Comparison of ENCODE assay signal across 20 mouse cellular contexts in the genomic region with DNA sequence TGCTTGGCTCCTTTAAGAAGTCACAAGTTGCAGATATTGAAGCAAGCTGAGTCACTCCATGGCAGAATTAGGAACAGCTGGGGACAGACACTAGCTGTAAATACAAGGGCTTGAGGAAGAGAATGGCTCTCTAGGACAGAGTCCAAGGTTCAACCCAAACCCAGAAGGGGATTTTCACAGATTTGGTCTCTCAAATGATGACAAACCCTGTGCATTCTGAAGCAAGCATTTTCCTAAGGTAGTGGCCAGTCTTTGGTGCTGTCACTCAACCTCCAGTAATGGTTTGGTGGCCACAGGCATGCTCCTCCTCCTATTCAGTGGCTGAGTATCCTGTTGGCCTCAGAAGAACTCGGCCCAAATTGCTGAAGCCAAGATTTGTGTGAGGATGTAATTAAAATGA. TPM values are rescaled to one million over a fixed set of nuclear protein-coding genes. Genes with fewer than 3 reads are reported as not detected.
DNase-seq lines count a peak whose midpoint lies in the region; ATAC-seq lines count a peak whose summit lies in the region.
"Had no signal": no experiment of that assay in that cellular context is flagged by ENCODE, and none has a peak within 500 bp of the region (broad histone marks: within the 10 kb centered on the region; RNA-seq: fewer than 3 reads in every experiment).

No protein-coding gene starts in this region.

- no peaks in the 10 kb centered on the region for H3K36me3 ChIP-seq in kidney, embryonic 16.5 days (ENCODE audit: insufficient read depth, low read length)
- H3K36me3 ChIP-seq: hindbrain, embryonic 13.5 days; intestine, embryonic 15.5 days had no signal

- H3K27ac ChIP-seq in kidney, embryonic 16.5 days (ENCODE audit: low read length), result no peak overlapping the region
- H3K27ac ChIP-seq: hindbrain, embryonic 13.5 days; intestine, embryonic 15.5 days had no signal

- H3K4me2 ChIP-seq in kidney, embryonic 16.5 days (replicated peaks; ENCODE audit: low read depth, low read length), result no peak overlapping the region
- H3K4me2 ChIP-seq: hindbrain, embryonic 13.5 days; intestine, embryonic 15.5 days had no signal

- H3K4me1 ChIP-seq in kidney, embryonic 16.5 days (ENCODE audit: insufficient read depth, low read length), result peaks cover 10% of the 10 kb centered on the region; the same call in 1 of the 2 replicates

- H3K9me3 ChIP-seq in kidney, embryonic 16.5 days (ENCODE audit: low read length), result no peaks in the 10 kb centered on the region
- H3K9me3 ChIP-seq: hindbrain, embryonic 13.5 days; intestine, embryonic 15.5 days had no signal

- H3K27me3 ChIP-seq in kidney, embryonic 16.5 days (ENCODE audit: insufficient read depth, low read length), result no peaks in the 10 kb centered on the region
- H3K27me3 ChIP-seq: intestine, embryonic 15.5 days had no signal

- intact Hi-C loops in heart, postnatal 10 days (cut with DNase I), result no loop called here

- ATAC-seq in kidney, embryonic 16.5 days (ENCODE audit: low FRiP score, low TSS enrichment), result no peak
- ATAC-seq: intestine, embryonic 15.5 days had no signal

- H3K4me3 ChIP-seq in kidney, embryonic 16.5 days (ENCODE audit: low read length), result no peak overlapping the region
- H3K4me3 ChIP-seq: hindbrain, embryonic 13.5 days; intestine, embryonic 15.5 days; myocyte had no signal

- no peak overlapping the region for H3K9ac ChIP-seq in kidney, embryonic 16.5 days (replicated peaks; ENCODE audit: low read length)
- H3K9ac ChIP-seq: hindbrain, embryonic 13.5 days; intestine, embryonic 15.5 days had no signal

- peak; percentile 16 for DNase-seq in gastrocnemius, postnatal 25 days
- no peak for DNase-seq in gastrocnemius, postnatal 4 days (ENCODE audit: low spot score in 2 of 2)
- DNase-seq in kidney, postnatal 14 days, result peak; percentile 15
- peak; percentile 64 for DNase-seq in Muller cell, postnatal 12 days (ENCODE audit: inconsistent ontology term)
- peak; percentile 59 for DNase-seq in heart, postnatal 10 days
- no peak for DNase-seq in B cell, adult 2 months
- DNase-seq: adrenal gland, adult 8-10 months; cerebellum, postnatal 10 days; gastrocnemius, postnatal 10 days; left cerebral cortex, postnatal 4 days; liver; lung, postnatal 14 days; midbrain, embryonic 14.5 days; spleen, adult 18-20 months; thymus, adult 2 months had no signal

- 25% methylated on average over 1 of the region's 1 CpGs for WGBS in kidney, embryonic 16.5 days

RNA-seq across cellular contexts. Expression of a gene that starts 38.5 kb away (rescaled TPM):
- total RNA-seq in gastrocnemius, postnatal 25 days (2021), result 1 to 10 TPM; 3.6 to 3.8 TPM
- 10 to 100 TPM; 25.9 to 30.0 TPM for total RNA-seq in gastrocnemius, postnatal 4 days (2021)
- polyA plus RNA-seq in kidney, embryonic 16.5 days (2015; fragmentation: Nextera tagmentation; extraction: Ambion mirVana), result 83.7 and 86.5 TPM in 2 replicates
- total RNA-seq in heart, postnatal 10 days (2021), result 10 to 100 TPM; 14.0 to 14.8 TPM
- total RNA-seq: megakaryocyte, adult 5-6 weeks had no signal

Comparison
In these comparisons a context has a peak if more than half of its experiments do, and no peak if none do; other contexts are left out.
1. DNase-seq: peak in gastrocnemius, postnatal 25 days (single experiment), kidney, postnatal 14 days (single experiment), Muller cell, postnatal 12 days (single experiment) and heart, postnatal 10 days (2 of 2); none in gastrocnemius, postnatal 4 days (0 of 2) and B cell, adult 2 months (0 of 2).